Mouse (Mus musculus): Measurements from ENCODE around the gene Arhgap31. TPM values are rescaled to one million over a fixed set of nuclear protein-coding genes. Genes with fewer than 3 reads are reported as not detected.
A peak's percentile ranks its signal among the peaks of the same experiment; 100 is the strongest.

The Arhgap31 gene
- polyA plus RNA-seq, 1 experiment from 2014 or later = 36.1 TPM

DNA sequence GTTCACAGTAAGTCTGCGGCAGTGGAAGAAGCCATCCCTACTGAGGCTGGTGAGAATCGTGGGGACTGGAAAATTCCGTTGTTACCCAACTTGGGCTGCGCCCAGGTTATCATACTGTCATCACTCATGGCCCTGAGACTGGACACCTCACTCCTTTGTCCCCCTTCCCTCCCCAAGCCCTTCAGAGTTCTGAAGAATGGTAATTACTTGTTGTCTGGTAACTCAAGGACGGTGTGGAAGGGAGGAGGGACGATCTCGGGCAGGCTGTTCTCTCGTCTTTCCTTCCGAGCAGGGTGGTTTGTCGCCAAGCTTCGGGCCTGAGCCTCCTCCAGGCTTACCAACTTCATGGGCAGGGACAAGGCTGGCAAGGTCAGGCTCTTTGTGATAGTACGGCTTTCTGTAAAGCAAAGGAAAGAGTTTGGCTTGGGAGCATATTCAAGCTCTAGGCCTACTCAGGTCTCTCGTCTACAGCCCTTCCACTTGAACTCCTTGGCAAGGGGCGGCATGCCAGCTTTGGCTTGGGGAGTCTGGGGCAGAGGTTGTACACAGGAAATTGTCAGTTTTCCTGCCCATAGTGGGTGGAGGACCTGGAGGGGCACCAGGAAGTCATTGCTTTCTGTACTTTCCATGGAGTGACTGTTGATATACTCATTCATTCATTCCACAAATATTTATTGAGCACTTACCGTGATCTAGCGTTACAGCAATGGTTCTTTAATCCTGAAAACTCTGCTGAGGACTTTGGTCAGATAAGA is 92.2 kb downstream of the Arhgap31 start:
- 59% methylated on average over 16 of the region's 16 CpGs for WGBS
- H3K9me3 ChIP-seq (replicated peaks) = no peaks in the 10 kb centered on the region

GRCm38 (mm10) chr16:38619054-38619453 is 94.0 kb downstream of the Arhgap31 start:
- no peak for ATAC-seq (replicated peaks; ENCODE audit: insufficient number of reproducible peaks, insufficient read depth, low FRiP score, low read depth)
- Histone ChIP-seq H3K9ac (no peak overlapping the region), H3K27ac (no peak overlapping the region), H3K4me1 (replicated peaks) (peaks cover 28% of the 10 kb centered on the region), H3K4me3 (no peak overlapping the region), H3K4me2 (no peak overlapping the region), H3K9me3 (replicated peaks) (no peaks in the 10 kb centered on the region), H3K27me3 (no peaks in the 10 kb centered on the region), H3K36me3 (peaks cover 69% of the 10 kb centered on the region)
- 21% methylated on average over 6 of the region's 6 CpGs for WGBS

More for the DNA sequence above, 92.2 kb downstream of the Arhgap31 start:
- peaks cover 57% of the 10 kb centered on the region for H3K36me3 ChIP-seq
- H3K4me2 ChIP-seq = no peak overlapping the region
- no peak overlapping the region for H3K9ac ChIP-seq
- H3K4me1 ChIP-seq (replicated peaks) = peaks cover 46% of the 10 kb centered on the region
- no peak for ATAC-seq (replicated peaks; ENCODE audit: insufficient number of reproducible peaks, insufficient read depth, low FRiP score, low read depth)
- H3K27ac ChIP-seq = peak overlapping the region; percentile 28
- H3K27me3 ChIP-seq = no peaks in the 10 kb centered on the region
- H3K4me3 ChIP-seq = no peak overlapping the region

DNA sequence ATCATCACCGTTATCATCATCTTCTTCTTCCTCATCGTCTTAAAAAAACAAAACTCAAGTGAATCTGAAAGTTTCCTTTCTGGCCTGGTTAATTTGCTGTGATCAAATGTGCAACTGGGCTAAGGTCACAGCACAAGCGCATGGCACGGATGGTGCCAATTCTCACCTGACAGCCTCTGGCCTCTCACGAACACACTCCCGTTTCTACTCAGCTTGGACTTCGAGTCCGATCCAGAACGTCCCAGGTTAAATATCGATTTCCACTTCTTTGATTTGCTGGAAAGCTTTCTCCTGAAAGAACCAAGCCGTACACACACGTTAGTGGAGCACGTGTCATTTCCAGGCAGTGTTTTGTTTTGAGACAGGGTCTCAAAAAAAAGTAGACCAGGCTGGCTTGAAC is 95.1 kb downstream of the Arhgap31 start:
- Histone ChIP-seq H3K36me3 (peaks cover 69% of the 10 kb centered on the region), H3K9ac (no peak overlapping the region), H3K27ac (no peak overlapping the region), H3K27me3 (no peaks in the 10 kb centered on the region), H3K4me1 (replicated peaks) (peaks cover 18% of the 10 kb centered on the region), H3K9me3 (replicated peaks) (no peaks in the 10 kb centered on the region), H3K4me3 (no peak overlapping the region), H3K4me2 (no peak overlapping the region)
- no peak for ATAC-seq (replicated peaks; ENCODE audit: insufficient number of reproducible peaks, insufficient read depth, low FRiP score, low read depth)
- 93% methylated on average over 13 of the region's 13 CpGs for WGBS

DNA sequence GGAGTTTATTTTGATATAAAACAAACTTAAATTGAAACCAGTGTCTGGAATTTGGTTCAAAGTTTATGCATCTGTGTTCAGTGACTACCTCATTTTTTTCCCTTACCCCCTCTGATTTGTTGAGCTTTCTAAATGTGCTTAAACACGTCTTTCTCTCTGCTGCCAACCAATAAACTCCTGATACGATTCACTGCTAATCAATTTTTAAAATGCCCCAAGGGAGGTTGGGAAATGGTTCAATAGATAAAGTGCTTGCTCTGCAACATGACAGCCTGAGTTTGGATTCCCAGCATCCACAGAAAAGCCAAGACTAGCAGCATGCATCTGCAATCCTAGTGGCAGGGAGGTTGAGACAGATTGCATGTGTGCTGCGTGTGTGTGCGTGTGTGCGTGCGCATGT is 99.4 kb downstream of the Arhgap31 start:
- H3K4me2 ChIP-seq = no peak overlapping the region
- peaks cover 87% of the 10 kb centered on the region for H3K36me3 ChIP-seq
- H3K4me3 ChIP-seq = no peak overlapping the region
- no peak for ATAC-seq (replicated peaks; ENCODE audit: insufficient number of reproducible peaks, insufficient read depth, low FRiP score, low read depth)
- 91% methylated on average over 6 of the region's 6 CpGs for WGBS
- H3K4me1 ChIP-seq (replicated peaks) = no peaks in the 10 kb centered on the region
- no peaks in the 10 kb centered on the region for H3K27me3 ChIP-seq
- H3K9ac ChIP-seq = no peak overlapping the region
- H3K9me3 ChIP-seq (replicated peaks) = no peaks in the 10 kb centered on the region
- no peak overlapping the region for H3K27ac ChIP-seq

- ATAC-seq (replicated peaks; ENCODE audit: insufficient number of reproducible peaks, insufficient read depth, low FRiP score, low read depth) = no peak
These were observed 100.4 kb downstream of the Arhgap31 start for GRCm38 (mm10) chr16:38612646-38613045.

GRCm38 (mm10) chr16:38609092-38609491 is 104.0 kb downstream of the Arhgap31 start:
- no peak for ATAC-seq (replicated peaks; ENCODE audit: insufficient number of reproducible peaks, insufficient read depth, low FRiP score, low read depth)
- 75% methylated on average over 18 of the region's 18 CpGs for WGBS
- Histone ChIP-seq H3K27ac (no peak overlapping the region), H3K4me3 (no peak overlapping the region), H3K27me3 (no peaks in the 10 kb centered on the region), H3K4me1 (replicated peaks) (no peaks in the 10 kb centered on the region), H3K9ac (no peak overlapping the region), H3K9me3 (replicated peaks) (no peaks in the 10 kb centered on the region), H3K36me3 (peaks cover 88% of the 10 kb centered on the region), H3K4me2 (no peak overlapping the region)

More at GRCm38 (mm10) chr16:38612646-38613045, 100.4 kb downstream of the Arhgap31 start:
- Histone ChIP-seq H3K4me1 (replicated peaks) (no peaks in the 10 kb centered on the region), H3K27ac (no peak overlapping the region), H3K9ac (no peak overlapping the region), H3K4me2 (no peak overlapping the region), H3K27me3 (no peaks in the 10 kb centered on the region), H3K4me3 (no peak overlapping the region), H3K36me3 (peaks cover 88% of the 10 kb centered on the region), H3K9me3 (replicated peaks) (no peaks in the 10 kb centered on the region)
- WGBS = 74% methylated on average over 5 of the region's 5 CpGs

DNA sequence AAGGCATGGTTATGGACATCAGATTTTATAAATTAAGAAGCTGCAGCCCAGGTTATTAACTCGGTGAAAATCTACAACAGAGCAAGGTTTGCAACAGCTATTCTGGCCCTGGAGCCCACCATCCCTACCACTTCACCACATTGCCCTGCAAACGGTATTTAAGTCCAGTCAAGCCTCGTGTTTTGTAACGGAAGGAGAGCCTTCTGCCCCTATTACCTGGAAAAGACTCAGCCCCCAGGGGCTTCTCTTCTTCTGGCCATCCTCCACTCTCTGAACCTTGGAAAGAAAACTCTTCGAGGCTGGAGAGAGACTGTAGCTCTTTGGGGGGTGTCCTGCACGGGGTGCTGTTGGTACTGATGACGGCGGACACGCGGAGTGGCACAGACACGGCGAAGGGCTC is 104.4 kb downstream of the Arhgap31 start:
- Histone ChIP-seq H3K4me1 (replicated peaks) (no peaks in the 10 kb centered on the region), H3K9ac (no peak overlapping the region), H3K4me2 (no peak overlapping the region), H3K36me3 (peaks cover 88% of the 10 kb centered on the region), H3K27ac (no peak overlapping the region), H3K4me3 (no peak overlapping the region), H3K27me3 (no peaks in the 10 kb centered on the region), H3K9me3 (replicated peaks) (no peaks in the 10 kb centered on the region)
- no peak for ATAC-seq (replicated peaks; ENCODE audit: insufficient number of reproducible peaks, insufficient read depth, low FRiP score, low read depth)
- WGBS = 73% methylated on average over 12 of the region's 12 CpGs

- Histone ChIP-seq H3K4me2 (no peak overlapping the region), H3K36me3 (peaks cover 96% of the 10 kb centered on the region), H3K4me1 (replicated peaks) (no peaks in the 10 kb centered on the region), H3K27ac (no peak overlapping the region), H3K27me3 (no peaks in the 10 kb centered on the region), H3K9me3 (replicated peaks) (no peaks in the 10 kb centered on the region), H3K4me3 (no peak overlapping the region), H3K9ac (no peak overlapping the region)
- no peak for ATAC-seq (replicated peaks; ENCODE audit: insufficient number of reproducible peaks, insufficient read depth, low FRiP score, low read depth)
- WGBS = 83% methylated on average over 7 of the region's 7 CpGs
These were observed 106.6 kb downstream of the Arhgap31 start for GRCm38 (mm10) chr16:38606509-38606908.

DNA sequence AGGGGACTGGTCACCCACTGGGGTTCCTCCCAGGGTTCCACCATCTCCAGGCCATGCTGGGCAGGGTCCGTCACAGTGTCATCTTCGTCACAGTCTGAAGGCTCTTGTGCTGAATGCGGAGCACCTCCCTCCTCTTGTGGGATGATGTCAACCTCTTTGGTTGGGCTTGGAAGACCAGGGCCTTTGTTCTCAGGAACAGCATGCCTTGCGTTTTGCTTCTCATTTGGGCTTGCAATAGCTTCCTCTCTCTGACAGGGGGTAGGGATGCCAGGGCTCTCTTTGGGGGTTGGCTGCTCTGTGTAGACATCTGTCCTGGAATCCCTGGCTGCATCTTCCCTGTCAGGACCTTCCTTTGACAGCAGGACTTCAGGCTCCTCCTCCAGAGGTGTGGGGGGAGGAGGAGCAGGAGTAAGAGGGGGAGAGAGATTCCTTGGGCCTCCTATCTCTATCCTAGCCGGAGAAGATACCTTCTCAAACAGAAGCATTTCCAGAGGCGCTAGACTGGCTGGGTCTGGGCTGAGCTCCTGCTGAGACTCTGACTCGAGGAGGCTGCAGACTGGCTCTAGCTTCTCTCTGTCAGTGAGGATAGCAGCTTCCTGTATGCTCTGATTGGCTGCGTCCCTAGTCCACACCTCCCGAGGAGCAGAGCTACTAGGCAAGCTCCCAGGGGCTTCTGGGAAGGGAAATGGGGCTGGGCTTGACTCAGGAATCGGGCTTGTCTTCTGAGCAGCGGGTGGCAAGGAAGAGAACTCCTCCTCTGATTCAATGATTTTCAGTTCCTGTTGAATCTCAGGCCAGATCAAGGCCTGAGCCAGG is 109.9 kb downstream of the Arhgap31 start:
- peaks cover 92% of the 10 kb centered on the region for H3K36me3 ChIP-seq
- no peak overlapping the region for H3K4me2 ChIP-seq
- ATAC-seq (replicated peaks; ENCODE audit: insufficient number of reproducible peaks, insufficient read depth, low FRiP score, low read depth) = peak; percentile 48; the same call in 1 of the 2 replicates
- H3K27ac ChIP-seq = no peak overlapping the region; the same call in 1 of the 2 replicates
- no peak overlapping the region for H3K9ac ChIP-seq
- no peaks in the 10 kb centered on the region for H3K9me3 ChIP-seq (replicated peaks)
- H3K27me3 ChIP-seq = no peaks in the 10 kb centered on the region
- no peak overlapping the region for H3K4me3 ChIP-seq
- H3K4me1 ChIP-seq (replicated peaks) = no peaks in the 10 kb centered on the region
- 47% methylated on average over 11 of the region's 11 CpGs for WGBS

GRCm38 (mm10) chr16:38598986-38599680 is 113.9 kb downstream of the Arhgap31 start:
- Histone ChIP-seq H3K4me2 (no peak overlapping the region), H3K4me1 (replicated peaks) (no peaks in the 10 kb centered on the region), H3K4me3 (no peak overlapping the region), H3K9me3 (replicated peaks) (no peaks in the 10 kb centered on the region), H3K9ac (no peak overlapping the region), H3K36me3 (peaks cover 58% of the 10 kb centered on the region), H3K27me3 (no peaks in the 10 kb centered on the region), H3K27ac (0 out of 2 replicates have a peak overlapping the region, but pooled peaks have one; percentile 2)
- ATAC-seq (replicated peaks; ENCODE audit: insufficient number of reproducible peaks, insufficient read depth, low FRiP score, low read depth) = no peak
- WGBS = 53% methylated on average over 11 of the region's 11 CpGs

GRCm38 (mm10) chr16:38596651-38597050 is 116.4 kb downstream of the Arhgap31 start:
- no peak overlapping the region for H3K4me3 ChIP-seq
- H3K4me2 ChIP-seq = no peak overlapping the region
- no peak for ATAC-seq (replicated peaks; ENCODE audit: insufficient number of reproducible peaks, insufficient read depth, low FRiP score, low read depth)
- peaks cover 40% of the 10 kb centered on the region for H3K36me3 ChIP-seq
- H3K27me3 ChIP-seq = no peaks in the 10 kb centered on the region
- no peaks in the 10 kb centered on the region for H3K9me3 ChIP-seq (replicated peaks)
- H3K9ac ChIP-seq = no peak overlapping the region
- WGBS = 83% methylated on average over 2 of the region's 2 CpGs
- H3K27ac ChIP-seq = no peak overlapping the region
- H3K4me1 ChIP-seq (replicated peaks) = no peaks in the 10 kb centered on the region
